Mouse (Mus musculus) bone marrow, adult 2 months (tissue): ENCODE measurements around the gene Lcn12.

Experiments
- CTCF ChIP-seq: fragments of 200-500 bp; IDR thresholded peaks from 2 replicates; pipeline ENCODE4 v1.5.1; 2011; ENCODE audit warnings: low read length, control low read depth; ENCODE audit not compliant: control insufficient read depth, insufficient read depth
- POLR2A ChIP-seq: fragments of 200-500 bp; IDR thresholded peaks from 2 replicates; pipeline ENCODE4 v1.6.1; 2011; ENCODE audit warnings: low read depth, mild to moderate bottlenecking, control low read depth, low read length, borderline replicate concordance; ENCODE audit not compliant: control insufficient read depth

GRCm38 (mm10) chr2:25457022-25457896, 36.5 kb downstream of the Lcn12 start:
- TF ChIP-seq POLR2A (no peak), CTCF (no peak)
